Mouse (Mus musculus): Measurements from ENCODE around the gene Gm20661. TPM values are rescaled to one million over a fixed set of nuclear protein-coding genes. Genes with fewer than 3 reads are reported as not detected.

The Gm20661 gene
- polyA plus RNA-seq (2021) = not detected

DNA sequence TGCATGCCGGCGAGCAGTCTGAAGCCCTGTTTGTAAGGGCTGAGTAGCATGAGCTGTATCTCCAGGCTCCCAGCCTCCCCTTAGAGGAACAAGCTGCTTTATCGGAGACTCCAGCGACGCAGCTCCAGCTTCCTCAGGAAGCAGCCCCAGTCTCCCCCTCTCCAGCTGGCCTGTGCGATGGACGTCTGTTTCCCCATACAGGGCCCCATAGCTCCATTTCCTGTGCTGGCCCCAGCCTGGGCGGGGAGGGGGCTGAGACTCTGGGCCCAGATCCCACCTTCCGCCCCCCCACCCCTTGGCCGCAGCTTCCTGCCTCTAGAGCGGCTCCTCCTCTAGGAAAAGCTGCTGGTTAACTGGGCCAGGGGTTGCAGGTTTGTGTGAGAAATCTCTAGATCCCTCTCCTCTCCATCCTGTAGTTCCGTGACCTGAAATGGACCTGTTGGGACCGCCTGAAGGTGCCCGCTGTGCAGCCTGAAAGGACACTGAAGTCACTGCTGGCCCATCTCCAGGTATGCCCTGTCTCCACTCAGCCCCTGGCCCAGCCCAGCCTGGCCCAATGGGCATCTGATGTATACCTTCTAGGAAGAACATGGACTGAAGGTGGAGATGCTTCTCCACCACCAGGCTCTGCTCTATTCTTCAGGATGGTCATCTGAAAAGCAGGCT lies at the start of gene Gm20661:
Gene Gm20661, plus strand, starts transcription at position 378 of the 666 bp plus-strand sequence.
- POLR2A ChIA-PET = interaction anchor here (1.6 kb wide), 1 partner anchor 20 kb away, joined by 4 read pairs; no protein-coding TSS in a partner anchor
- in situ Hi-C loops (cut with MboI; ENCODE audit: low pct_unique_long_range_greater_than_20kb) = no loop called here
- DNase-seq (ENCODE audit: low read depth, low spot score) = no peak
- CTCF ChIA-PET = interaction anchor here (1.0 to 1.2 kb wide), 2 partner anchors 8 to 19 kb away, joined by 3 read pairs; no protein-coding TSS in a partner anchor
- TF ChIP-seq CTCF (IDR thresholded peaks at IDR 0.05) = no peak
- ATAC-seq = no peak
- no peaks in the 10 kb centered on the region for H3K27me3 ChIP-seq

DNA sequence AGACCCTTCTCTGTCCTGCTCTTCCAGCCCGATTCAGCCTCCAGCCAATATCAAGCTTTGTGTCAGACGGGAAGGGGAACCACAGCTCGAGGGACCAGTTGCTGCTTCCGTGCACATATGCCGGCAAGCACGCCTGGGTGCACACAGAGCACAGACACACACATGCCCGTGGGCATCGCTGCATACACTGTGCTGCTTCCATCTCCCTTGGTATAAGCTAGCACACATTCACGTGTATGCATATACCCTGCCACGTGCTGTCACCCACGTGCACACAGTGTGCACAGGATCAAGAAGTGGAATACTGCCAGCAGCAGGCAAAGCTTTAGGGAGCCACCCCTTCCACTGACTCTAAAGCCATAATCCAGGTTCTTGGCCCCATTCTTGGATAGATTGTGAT lies 48.7 kb upstream of the Gm20661 start:
- TF ChIP-seq CTCF (IDR thresholded peaks at IDR 0.05) = no peak
- ChIA-PET CTCF (no interaction called here), POLR2A (no interaction called here)
- DNase-seq (ENCODE audit: low read depth, low spot score) (no peak), ATAC-seq (no peak)
- peaks cover 24% of the 10 kb centered on the region for H3K27me3 ChIP-seq
- in situ Hi-C loops (cut with MboI; ENCODE audit: low pct_unique_long_range_greater_than_20kb) = no loop called here

DNA sequence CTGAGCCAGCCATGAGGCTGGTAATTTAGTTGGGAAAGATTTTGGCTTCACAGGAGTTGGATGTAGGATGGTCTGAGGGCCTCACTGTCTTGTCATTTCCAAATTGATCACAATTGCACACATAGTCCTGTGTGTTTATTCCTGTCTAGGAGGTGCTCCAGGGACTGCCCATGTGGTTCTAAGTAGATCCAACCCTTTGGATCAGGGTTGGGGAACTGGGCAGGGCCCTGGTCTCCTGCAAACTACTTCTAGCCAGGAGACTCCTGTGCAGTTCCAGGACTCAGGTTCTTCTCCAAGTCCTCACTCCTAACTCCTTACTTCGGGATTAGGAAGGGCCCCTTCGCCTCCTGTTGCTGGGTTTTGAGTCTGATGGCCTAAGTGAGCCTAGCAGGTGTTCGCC lies 47.5 kb upstream of the Gm20661 start, which contains the start of gene Camkv:
Gene Camkv, plus strand, starts transcription at position 301 of the 400 bp plus-strand sequence.
- peaks cover 31% of the 10 kb centered on the region for H3K27me3 ChIP-seq
- DNase-seq (ENCODE audit: low read depth, low spot score) = no peak
- ChIA-PET POLR2A (no interaction called here), CTCF (no interaction called here)
- no peak for TF ChIP-seq CTCF (IDR thresholded peaks at IDR 0.05)
- no peak for ATAC-seq
- in situ Hi-C loops (cut with MboI; ENCODE audit: low pct_unique_long_range_greater_than_20kb) = no loop called here

DNA sequence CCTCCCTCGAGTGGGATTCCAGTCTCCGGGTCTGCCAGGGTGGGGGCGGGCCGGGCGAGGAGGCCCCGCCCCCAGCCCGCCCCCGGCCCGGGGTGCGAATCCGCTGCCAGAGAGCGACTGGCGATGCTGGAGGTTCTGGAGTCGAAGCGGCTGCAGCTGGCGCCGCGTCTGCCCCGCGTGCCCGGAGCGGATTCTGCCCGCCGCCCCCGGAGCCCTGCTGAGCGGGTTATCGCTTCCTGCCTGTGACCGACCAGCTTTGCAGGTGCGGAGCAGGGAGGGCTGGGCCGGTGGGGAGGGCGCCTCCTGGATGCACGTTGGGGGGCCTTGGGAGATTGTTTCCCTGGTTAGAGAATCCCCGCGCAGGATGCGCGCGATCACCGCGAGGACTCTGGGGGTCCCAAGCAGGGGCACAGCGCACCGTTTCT lies 47.1 kb upstream of the Gm20661 start:
- H3K27me3 ChIP-seq = peaks cover 32% of the 10 kb centered on the region
- in situ Hi-C loops (cut with MboI; ENCODE audit: low pct_unique_long_range_greater_than_20kb) = no loop called here
- ChIA-PET POLR2A (no interaction called here), CTCF (no interaction called here)
- no peak for TF ChIP-seq CTCF (IDR thresholded peaks at IDR 0.05)
- no peak for DNase-seq (ENCODE audit: low read depth, low spot score)
- ATAC-seq = no peak

DNA sequence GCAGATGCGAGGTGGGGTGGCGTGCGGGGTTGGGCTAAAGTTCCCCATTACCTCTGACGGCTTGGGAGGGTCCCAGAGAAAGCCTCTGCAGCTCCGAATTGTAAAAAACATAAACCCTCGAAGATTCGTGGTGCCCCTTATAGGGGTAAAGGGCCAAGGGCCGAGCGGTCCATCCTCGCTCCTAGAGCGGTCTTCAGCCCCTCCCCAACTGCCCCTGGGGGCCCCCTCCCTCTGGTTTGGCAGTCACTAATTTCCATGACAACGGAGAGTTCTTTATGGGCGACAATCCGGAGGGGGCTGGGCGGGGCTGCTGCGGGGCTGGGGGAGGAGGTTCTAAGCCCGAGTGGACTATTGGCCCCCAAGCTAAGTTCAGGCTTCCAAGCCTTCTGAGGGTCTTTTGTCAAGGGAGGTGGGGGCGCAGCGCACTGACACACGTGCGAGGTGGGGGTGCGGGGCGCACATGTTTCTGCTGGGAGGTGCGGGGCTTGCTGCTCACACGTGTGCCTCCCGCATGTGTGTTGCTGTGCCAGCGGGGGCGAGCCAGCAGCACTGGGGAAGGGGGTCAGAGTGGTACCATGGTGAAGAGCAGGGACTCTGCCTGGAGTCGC lies 46.5 kb upstream of the Gm20661 start:
- ChIA-PET POLR2A (no interaction called here), CTCF (no interaction called here)
- no peak for DNase-seq (ENCODE audit: low read depth, low spot score)
- peaks cover 37% of the 10 kb centered on the region for H3K27me3 ChIP-seq
- TF ChIP-seq CTCF (IDR thresholded peaks at IDR 0.05) = no peak
- no peak for ATAC-seq
- in situ Hi-C loops (cut with MboI; ENCODE audit: low pct_unique_long_range_greater_than_20kb) = no loop called here

DNA sequence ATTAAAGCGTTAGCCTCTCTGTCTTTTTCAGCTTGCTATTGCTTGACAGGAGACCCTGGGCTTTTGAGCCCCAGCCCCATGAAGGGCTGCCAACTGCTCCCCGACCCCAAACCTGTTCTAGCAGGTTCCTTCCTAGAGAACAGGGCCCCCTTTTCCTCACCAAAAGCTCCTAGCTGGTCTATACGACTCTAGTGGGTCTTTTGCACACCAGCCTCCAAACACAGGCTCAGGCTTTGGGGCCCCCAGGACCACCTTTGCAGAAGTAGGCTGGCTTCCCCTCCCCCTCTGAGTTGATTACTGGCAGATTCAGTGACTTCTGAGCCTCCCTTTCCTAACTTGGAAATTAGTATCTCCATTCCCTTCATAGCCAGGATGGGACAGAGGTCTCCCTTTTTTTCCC lies 46.0 kb upstream of the Gm20661 start:
- CTCF ChIA-PET = no interaction called here
- DNase-seq (ENCODE audit: low read depth, low spot score) (no peak), ATAC-seq (no peak)
- POLR2A ChIA-PET = no interaction called here
- TF ChIP-seq CTCF (IDR thresholded peaks at IDR 0.05) = no peak
- peaks cover 38% of the 10 kb centered on the region for H3K27me3 ChIP-seq
- in situ Hi-C loops (cut with MboI; ENCODE audit: low pct_unique_long_range_greater_than_20kb) = no loop called here

DNA sequence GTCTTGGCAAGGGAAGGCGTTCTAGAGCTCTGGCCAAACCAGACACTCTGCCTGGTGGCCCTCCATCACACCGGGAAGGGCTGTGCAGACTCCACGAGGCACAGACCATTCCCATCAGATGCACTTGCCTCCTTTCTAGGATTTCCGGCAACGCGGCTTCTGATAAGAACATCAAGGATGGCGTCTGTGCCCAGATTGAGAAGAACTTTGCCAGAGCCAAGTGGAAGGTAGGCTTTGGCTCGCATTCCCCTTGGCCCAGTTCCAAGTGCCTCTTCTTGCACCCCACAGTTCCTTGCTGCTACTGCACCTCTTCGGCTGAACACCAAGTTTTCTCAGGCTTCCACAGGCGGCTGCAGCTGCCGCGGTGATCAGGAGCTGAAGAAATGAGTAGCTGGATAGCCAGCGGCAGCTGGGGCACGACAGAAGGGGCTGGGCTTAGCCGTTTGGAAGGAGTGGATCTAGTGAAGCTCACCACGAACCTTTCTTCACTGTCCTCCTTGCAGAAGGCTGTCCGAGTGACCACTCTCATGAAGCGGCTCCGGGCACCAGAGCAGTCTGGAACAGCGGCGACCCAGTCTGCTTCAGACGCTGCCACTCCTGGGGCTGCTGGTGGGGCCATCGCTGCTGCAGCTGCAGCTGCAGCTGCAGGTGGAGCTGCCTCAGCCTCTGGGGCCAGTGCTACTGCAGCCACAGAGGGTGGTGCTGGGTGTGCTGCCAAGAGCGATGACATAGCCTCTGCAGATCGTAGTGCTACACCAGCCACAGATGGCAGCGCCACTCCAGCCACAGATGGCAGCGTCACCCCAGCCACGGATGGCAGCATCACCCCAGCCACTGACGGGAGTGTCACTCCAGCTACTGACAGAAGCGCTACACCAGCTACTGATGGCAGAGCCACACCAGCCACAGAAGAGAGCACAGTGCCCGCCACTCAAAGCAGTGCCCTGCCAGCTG lies 35.3 kb upstream of the Gm20661 start:
- in situ Hi-C loops (cut with MboI; ENCODE audit: low pct_unique_long_range_greater_than_20kb) = no loop called here
- CTCF ChIA-PET = interaction anchor here (1.4 kb wide), 1 partner anchor 43 kb away, joined by 4 read pairs; no protein-coding TSS in a partner anchor
- POLR2A ChIA-PET = no interaction called here
- peaks cover 23% of the 10 kb centered on the region for H3K27me3 ChIP-seq
- DNase-seq (ENCODE audit: low read depth, low spot score) = no peak
- TF ChIP-seq CTCF (IDR thresholded peaks at IDR 0.05) = no peak
- no peak for ATAC-seq

DNA sequence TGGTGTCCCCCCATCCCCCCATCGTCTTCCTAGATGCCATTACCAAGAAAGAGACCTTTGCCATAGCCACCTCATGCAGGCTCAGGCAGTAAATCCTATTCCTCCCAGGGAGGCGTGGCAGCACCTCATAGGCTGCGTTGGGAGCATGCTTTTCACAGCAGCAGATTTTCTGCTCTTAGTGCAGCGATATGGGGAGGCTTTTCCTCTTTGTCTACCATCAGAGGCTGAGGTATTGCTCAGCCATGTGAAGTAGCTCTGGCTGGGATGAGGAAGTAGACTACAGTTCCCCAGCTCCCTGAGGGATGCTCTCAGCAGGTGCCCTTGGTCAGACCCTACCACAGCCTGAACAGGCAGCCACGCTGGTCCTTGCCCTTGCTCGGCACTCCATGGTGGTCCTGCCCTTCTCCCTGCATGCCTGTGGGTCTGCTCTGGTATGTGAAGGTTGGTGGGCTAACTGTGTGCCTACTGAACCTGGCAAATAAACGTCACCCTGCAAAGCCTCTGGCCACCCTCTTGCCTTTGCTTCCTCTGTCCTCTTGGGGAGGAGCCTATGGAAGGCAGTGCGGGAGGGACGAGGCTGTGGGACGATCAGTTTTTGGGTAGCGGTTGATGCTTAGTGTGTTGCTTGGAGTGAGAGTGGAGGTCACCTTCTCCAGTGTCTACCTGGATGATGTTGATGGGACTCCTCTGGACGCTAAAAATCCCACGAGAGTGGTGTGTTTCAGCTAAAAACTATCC lies 33.5 kb upstream of the Gm20661 start:
- DNase-seq (ENCODE audit: low read depth, low spot score) (no peak), ATAC-seq (no peak)
- ChIA-PET CTCF (no interaction called here), POLR2A (no interaction called here)
- TF ChIP-seq CTCF (IDR thresholded peaks at IDR 0.05) = no peak
- peaks cover 18% of the 10 kb centered on the region for H3K27me3 ChIP-seq
- in situ Hi-C loops (cut with MboI; ENCODE audit: low pct_unique_long_range_greater_than_20kb) = no loop called here

DNA sequence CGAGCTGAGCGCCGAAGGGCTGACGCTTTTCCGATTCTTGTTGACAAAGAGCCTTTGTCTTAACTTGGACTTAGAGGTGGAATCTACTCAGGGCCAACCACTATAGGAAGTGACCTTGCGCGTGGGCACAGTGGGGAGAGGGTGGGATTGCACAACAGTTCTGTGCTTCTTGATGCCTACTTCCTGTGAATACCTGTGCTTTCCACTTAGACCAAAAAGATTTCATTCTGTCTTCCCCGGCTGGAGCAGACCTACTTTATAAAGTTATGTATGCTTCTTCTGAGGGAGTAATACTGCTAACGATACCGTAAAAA lies 33.0 kb upstream of the Gm20661 start, which contains the start of gene Traip:
Gene Traip, plus strand, starts transcription at position 215 of the 314 bp plus-strand sequence.
- CTCF ChIA-PET = no interaction called here
- peaks cover 18% of the 10 kb centered on the region for H3K27me3 ChIP-seq
- ATAC-seq (no peak), DNase-seq (ENCODE audit: low read depth, low spot score) (no peak)
- in situ Hi-C loops (cut with MboI; ENCODE audit: low pct_unique_long_range_greater_than_20kb) = no loop called here
- no peak for TF ChIP-seq CTCF (IDR thresholded peaks at IDR 0.05)
- POLR2A ChIA-PET = no interaction called here
